Mouse (Mus musculus) forebrain, postnatal 0 days (tissue): Measurements from ENCODE around the gene Dnah10. TPM values are rescaled to one million over a fixed set of nuclear protein-coding genes. Genes with fewer than 3 reads are reported as not detected.

Source experiments
- ATAC-seq: fragments of 200-750 bp; cut with Nextera tagmentation; 2 replicates; pipeline ENCODE4 v1.8.0; 2017; ENCODE audit warnings: mild to moderate bottlenecking, moderate library complexity
- DNase-seq: peaks from one replicate; pipeline ENCODE4 v3.0.0-alpha.2; 2015
- H3K27ac ChIP-seq: fragments of 300-500 bp; sonication (generic); 2 replicates; pipeline ENCODE4 v1.5.1; 2014; ENCODE audit warnings: low read depth, mild to moderate bottlenecking, antibody characterized with exemption, low read length, moderate library complexity, mixed read lengths
- H3K27me3 ChIP-seq: fragments of 300-500 bp; sonication (generic); 2 replicates; pipeline ENCODE4 v1.6.1; 2014; ENCODE audit warnings: mild to moderate bottlenecking, low read length, mixed read lengths; ENCODE audit not compliant: insufficient read depth
- H3K36me3 ChIP-seq: fragments of 300-500 bp; sonication (generic); 2 replicates; pipeline ENCODE4 v1.6.1; 2014; ENCODE audit warnings: mild to moderate bottlenecking, moderate library complexity; ENCODE audit not compliant: insufficient read depth
- H3K4me1 ChIP-seq: fragments of 300-500 bp; sonication (generic); 2 replicates; pipeline ENCODE4 v1.6.1; 2014; ENCODE audit warnings: antibody characterized with exemption; ENCODE audit not compliant: insufficient read depth
- H3K4me2 ChIP-seq: fragments of 300-500 bp; sonication (generic); 2 replicates; pipeline ENCODE4 v1.6.1; 2014; ENCODE audit warnings: low read depth, mild to moderate bottlenecking, moderate library complexity
- H3K4me3 ChIP-seq: fragments of 300-500 bp; sonication (generic); 2 replicates; pipeline ENCODE4 v1.5.1; 2014; ENCODE audit warnings: low read depth, low read length, mixed read lengths
- H3K9ac ChIP-seq: fragments of 300-500 bp; sonication (generic); 2 replicates; pipeline ENCODE4 v1.6.1; 2014; ENCODE audit warnings: mild to moderate bottlenecking
- H3K9me3 ChIP-seq: fragments of 300-500 bp; sonication (generic); 2 replicates; pipeline ENCODE4 v1.6.1; 2016; ENCODE audit warnings: low read length
- CTCF ChIP-seq: sonication (generic); IDR thresholded peaks from 2 replicates; pipeline ENCODE4 v1.5.1; 2016; ENCODE audit warnings: antibody characterized with exemption, control low read depth, low read depth
- WGBS: fragments of 180-500 bp; shearing (Covaris S2); extraction: QIAGEN DNeasy Blood & Tissue Kit; methylation state at CpG from one replicate; pipeline ENCODE4 v1.1.7; 2014; 5-methylcytosine and 5-hydroxymethylcytosine counted together
- polyA plus RNA-seq: library from polyadenylated mRNA; unstranded; fragments of >200 nt; fragmentation: Nextera tagmentation; extraction: Ambion mirVana; gene quantifications from 2 replicates; pipeline ENCODE4 v1.2.1, GENCODE M21; 2015
- total RNA-seq: library from RNA; depleted of rRNA; stranded (reverse); fragments of >200 nt; gene quantifications from 2 replicates; pipeline ENCODE4 v1.2.3, GENCODE M21; 2014; rRNA removed

The Dnah10 gene
- total RNA-seq (1.0 and 1.2 TPM in 2 replicates), polyA plus RNA-seq (0.11 and 0.30 TPM in 2 replicates)

DNA sequence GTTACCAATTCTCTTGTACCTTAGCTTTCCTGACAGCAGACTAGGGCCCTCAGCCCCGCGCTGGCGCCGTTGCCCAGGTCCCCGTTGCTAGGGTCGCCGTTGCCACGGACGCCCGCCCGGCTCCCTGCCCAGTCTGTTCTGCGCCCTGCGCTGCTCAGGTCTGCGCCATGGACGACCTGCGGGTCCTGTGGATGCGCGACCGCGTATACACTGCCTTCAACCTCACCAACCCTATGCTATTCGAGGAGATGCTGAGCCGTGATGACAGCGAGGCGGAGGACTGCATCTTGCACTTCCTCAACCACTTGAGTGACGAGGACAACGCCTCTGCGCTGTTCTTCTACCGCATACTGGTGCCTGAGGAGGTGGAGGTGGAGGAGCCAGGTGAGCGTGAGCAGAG lies at the start of gene Dnah10:
Gene Dnah10 (plus strand): TSS at position 89 of the 400 bp plus-strand sequence.
- H3K4me2 ChIP-seq = peak within 1 kb of the TSS; percentile 37; the same call in 1 of the 2 replicates
- 0 out of 2 replicates have a peak within 1 kb of the TSS, but pooled peaks have one; percentile 7 for H3K4me3 ChIP-seq
- TF ChIP-seq CTCF = no peak
- H3K9me3 ChIP-seq = no peaks in the 10 kb centered on the region
- peak; percentile 16 for DNase-seq
- H3K9ac ChIP-seq = peak within 1 kb of the TSS; percentile 22; the same call in 1 of the 2 replicates
- ATAC-seq = peak; percentile 83
- no peaks in the 10 kb centered on the region for H3K27me3 ChIP-seq
- WGBS = 7% methylated on average over 29 of the region's 29 CpGs
- no peaks in the 10 kb centered on the region for H3K4me1 ChIP-seq
- H3K27ac ChIP-seq = no peak within 1 kb of the TSS
- peaks cover 32% of the 10 kb centered on the region for H3K36me3 ChIP-seq

DNA sequence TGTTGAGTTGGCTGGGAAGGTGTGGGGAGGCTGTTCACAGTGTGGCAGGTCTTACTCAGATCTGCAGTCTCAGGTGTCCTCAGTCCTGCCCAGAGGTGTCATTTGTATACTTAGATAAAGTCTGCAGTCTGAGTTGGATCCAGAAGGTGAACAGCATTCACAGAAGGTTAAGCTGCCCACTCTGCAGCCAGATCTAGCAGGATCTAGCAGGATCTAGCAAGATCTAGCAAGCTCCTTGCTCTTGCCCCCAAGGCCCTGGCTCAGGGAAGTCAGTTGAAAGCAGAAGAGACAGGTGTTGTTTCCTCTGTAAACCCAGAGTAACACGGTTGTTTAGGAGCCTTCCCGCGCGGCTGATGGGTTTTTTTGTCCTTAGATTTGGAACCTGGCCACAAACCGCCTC lies 11.1 kb upstream of the Dnah10 start:
- Histone ChIP-seq H3K4me3 (no peak overlapping the region), H3K4me1 (no peaks in the 10 kb centered on the region), H3K27me3 (no peaks in the 10 kb centered on the region), H3K9me3 (no peaks in the 10 kb centered on the region), H3K9ac (no peak overlapping the region), H3K27ac (no peak overlapping the region), H3K4me2 (no peak overlapping the region), H3K36me3 (peaks cover 74% of the 10 kb centered on the region)
- ATAC-seq (no peak), DNase-seq (no peak)
- WGBS = 81% methylated on average over 5 of the region's 5 CpGs
- no peak for TF ChIP-seq CTCF

DNA sequence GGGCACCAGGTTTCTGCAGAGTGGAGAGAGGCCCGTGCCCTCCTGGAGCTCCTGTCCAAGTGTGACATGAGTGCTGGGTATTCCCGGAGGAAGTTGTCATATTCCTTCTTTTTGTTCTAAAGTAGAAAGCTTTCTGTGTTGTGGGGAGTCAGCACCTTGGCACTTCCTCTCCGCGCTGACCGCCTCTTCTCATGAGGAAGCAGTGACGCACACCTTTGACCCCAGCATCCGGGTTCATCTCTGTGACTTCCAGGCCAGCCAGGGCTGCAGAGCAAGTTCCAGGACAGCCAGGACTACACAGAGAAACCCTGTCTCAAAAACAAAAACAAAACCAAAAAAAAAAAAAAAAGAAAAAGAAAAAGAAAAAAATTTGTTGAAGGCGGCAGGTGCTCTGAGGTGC lies 9.8 kb upstream of the Dnah10 start:
- Histone ChIP-seq H3K4me1 (no peaks in the 10 kb centered on the region), H3K27me3 (no peaks in the 10 kb centered on the region), H3K27ac (no peak overlapping the region), H3K9me3 (no peaks in the 10 kb centered on the region), H3K4me2 (no peak overlapping the region), H3K9ac (no peak overlapping the region), H3K36me3 (peaks cover 88% of the 10 kb centered on the region), H3K4me3 (no peak overlapping the region)
- 93% methylated on average over 8 of the region's 8 CpGs for WGBS
- ATAC-seq = no peak
- TF ChIP-seq CTCF = no peak
- no peak for DNase-seq

DNA sequence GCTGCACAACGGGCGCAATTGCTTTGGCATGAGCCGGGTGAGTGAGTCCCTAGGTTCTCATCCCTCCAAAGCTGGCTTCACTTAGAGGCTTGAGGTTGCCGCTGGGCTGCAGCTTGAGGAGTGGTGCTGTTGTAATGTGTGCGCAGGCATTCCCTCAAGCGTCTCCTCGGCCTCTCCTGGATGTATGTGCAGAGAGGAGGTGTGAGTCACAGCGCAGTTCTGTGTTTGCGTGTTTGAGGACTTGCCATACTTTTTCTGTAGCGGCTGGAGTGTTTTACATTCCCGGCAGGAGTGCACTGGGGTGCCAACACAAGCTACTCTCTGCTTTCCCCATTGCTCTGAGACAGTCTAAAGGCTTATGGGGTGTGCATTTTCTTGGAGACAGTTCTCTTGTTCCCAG lies 6.9 kb upstream of the Dnah10 start:
- Histone ChIP-seq H3K4me1 (no peaks in the 10 kb centered on the region), H3K4me3 (no peak overlapping the region), H3K27me3 (no peaks in the 10 kb centered on the region), H3K4me2 (no peak overlapping the region), H3K9me3 (no peaks in the 10 kb centered on the region), H3K9ac (no peak overlapping the region), H3K27ac (no peak overlapping the region), H3K36me3 (peaks cover 87% of the 10 kb centered on the region)
- no peak for DNase-seq
- TF ChIP-seq CTCF = no peak
- no peak for ATAC-seq
- WGBS = 94% methylated on average over 11 of the region's 11 CpGs

DNA sequence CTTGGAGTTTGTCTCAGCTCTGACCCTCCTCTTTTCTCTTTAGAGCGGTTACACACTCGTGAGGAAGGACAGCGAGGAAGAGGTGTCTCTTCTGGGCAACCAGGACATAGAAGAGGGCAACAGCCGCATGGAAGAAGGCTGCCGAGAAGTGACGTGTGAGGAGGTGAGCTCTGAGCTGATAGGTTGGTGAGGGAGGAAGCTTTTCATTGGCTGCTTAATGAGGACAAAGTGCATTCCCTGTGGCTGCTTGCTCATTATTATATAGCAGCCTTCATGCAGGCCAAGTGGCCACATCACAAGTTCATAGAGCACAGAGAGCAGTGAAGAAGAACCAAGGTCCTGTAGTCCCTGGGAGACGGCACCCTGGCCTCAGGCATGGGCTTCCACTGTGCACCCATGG lies 6.5 kb upstream of the Dnah10 start:
- Histone ChIP-seq H3K36me3 (peaks cover 87% of the 10 kb centered on the region), H3K27me3 (no peaks in the 10 kb centered on the region), H3K4me3 (no peak overlapping the region), H3K27ac (no peak overlapping the region), H3K4me2 (no peak overlapping the region), H3K4me1 (no peaks in the 10 kb centered on the region), H3K9ac (no peak overlapping the region), H3K9me3 (no peaks in the 10 kb centered on the region)
- ATAC-seq (no peak), DNase-seq (no peak)
- no peak for TF ChIP-seq CTCF
- 90% methylated on average over 7 of the region's 7 CpGs for WGBS

DNA sequence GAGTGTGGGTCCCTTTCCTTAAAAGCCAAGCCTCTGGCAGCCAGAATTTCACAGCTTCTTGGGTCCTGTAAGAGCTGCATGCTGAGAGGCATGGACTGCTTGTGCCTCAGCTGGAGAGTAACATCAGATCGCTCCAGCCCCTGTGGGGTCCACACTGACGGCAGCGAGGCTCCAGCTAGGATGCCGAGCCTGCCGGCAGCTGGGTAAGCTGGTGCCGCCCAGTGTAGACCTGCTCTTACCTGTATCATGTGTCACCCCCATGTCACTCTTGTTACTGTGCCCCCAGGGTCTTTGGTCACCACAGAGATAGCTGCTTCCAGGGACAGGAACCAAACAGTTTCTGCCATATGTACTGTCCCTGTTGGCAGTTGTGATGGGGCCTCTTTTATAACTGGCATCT lies 1.8 kb upstream of the Dnah10 start:
- 89% methylated on average over 6 of the region's 6 CpGs for WGBS
- ATAC-seq = no peak
- no peak for TF ChIP-seq CTCF
- H3K9me3 ChIP-seq = no peaks in the 10 kb centered on the region
- no peak overlapping the region for H3K9ac ChIP-seq
- no peaks in the 10 kb centered on the region for H3K4me1 ChIP-seq
- no peak overlapping the region for H3K27ac ChIP-seq
- H3K4me3 ChIP-seq = no peak overlapping the region
- no peak for DNase-seq
- H3K27me3 ChIP-seq = no peaks in the 10 kb centered on the region
- H3K4me2 ChIP-seq = no peak overlapping the region
- peaks cover 51% of the 10 kb centered on the region for H3K36me3 ChIP-seq

DNA sequence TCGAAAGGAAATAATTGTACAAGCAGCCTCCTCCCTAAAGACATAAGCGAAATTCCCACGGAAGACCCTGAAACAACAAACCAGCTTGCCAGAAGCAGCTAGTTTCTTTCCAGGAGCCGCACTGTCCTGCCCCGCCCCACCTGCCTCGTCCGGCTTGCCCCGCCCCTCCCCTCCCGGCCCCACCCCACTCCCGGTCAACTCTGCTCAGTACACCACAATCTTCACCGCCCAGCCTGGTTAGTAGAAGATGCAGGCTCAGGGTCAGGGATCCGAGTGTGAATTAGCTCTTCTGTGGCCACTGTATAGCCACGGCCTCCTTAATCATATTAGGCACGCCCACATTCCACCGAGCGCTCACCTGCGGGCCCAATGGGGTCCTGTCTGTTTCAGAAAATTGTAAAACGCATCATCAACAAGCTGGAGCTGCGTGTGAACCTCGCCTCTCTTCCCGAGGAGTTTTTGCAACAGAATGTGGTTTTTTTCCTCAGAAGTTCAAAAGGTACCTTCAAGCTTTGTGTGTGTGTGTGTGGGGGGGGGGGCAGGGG lies 4.8 kb downstream of the Dnah10 start:
- WGBS = 15% methylated on average over 21 of the region's 21 CpGs
- no peaks in the 10 kb centered on the region for H3K27me3 ChIP-seq
- peak overlapping the region; percentile 26 for H3K4me2 ChIP-seq
- ATAC-seq (no peak), DNase-seq (no peak)
- peak overlapping the region; percentile 19; the same call in 1 of the 2 replicates for H3K4me3 ChIP-seq
- no peak for TF ChIP-seq CTCF
- no peaks in the 10 kb centered on the region for H3K4me1 ChIP-seq
- H3K36me3 ChIP-seq = no peaks in the 10 kb centered on the region
- H3K9ac ChIP-seq = no peak overlapping the region
- no peaks in the 10 kb centered on the region for H3K9me3 ChIP-seq
- no peak overlapping the region for H3K27ac ChIP-seq
